Mouse (Mus musculus) heart, postnatal 10 days (tissue): ENCODE measurements around the gene Tiam1. TPM values are rescaled to one million over a fixed set of nuclear protein-coding genes. Genes with fewer than 3 reads are reported as not detected.

Experiments
- DNase-seq, 2 experiments: peaks; one replicate each; pipeline ENCODE4 v3.0.0; 2021
- intact Hi-C: fragments of 180-260 bp; cut with DNase I; formaldehyde crosslinking; loops from one replicate; pipeline ENCODE4 v1.15.1; 2025
- total RNA-seq, 2 experiments: library from RNA; stranded (reverse); gene quantifications; 2 replicates each; pipeline ENCODE4 v1.2.3; 2021

The Tiam1 gene
- total RNA-seq, 2 experiments from 2014 or later, result 11.4 to 12.0 TPM

GRCm38 (mm10) chr16:90145244-90145643 lies 1.7 kb upstream of the Tiam1 start:
- no peak for DNase-seq
- intact Hi-C loops, result no loop called here

- no peak for DNase-seq
- intact Hi-C loops, result no loop called here
These were observed 972 bp upstream of the Tiam1 start for GRCm38 (mm10) chr16:90144541-90144940.

GRCm38 (mm10) chr16:90143416-90143759 lies 181 bp downstream of the Tiam1 start:
- intact Hi-C loops, result no loop called here
- no peak for DNase-seq

- intact Hi-C loops, result no loop called here
- DNase-seq, result peak; percentile 48 to 52
These were observed 774 bp downstream of the Tiam1 start for GRCm38 (mm10) chr16:90142574-90143415.

GRCm38 (mm10) chr16:90142247-90142573 lies 1.4 kb downstream of the Tiam1 start:
- intact Hi-C loops, result no loop called here
- peak; percentile 14 to 20 for DNase-seq

GRCm38 (mm10) chr16:90141556-90141955 lies 2.0 kb downstream of the Tiam1 start:
- no peak for DNase-seq
- intact Hi-C loops, result no loop called here

GRCm38 (mm10) chr16:90140571-90140970 lies 3.0 kb downstream of the Tiam1 start:
- no peak for DNase-seq

GRCm38 (mm10) chr16:90139696-90140095 lies 3.9 kb downstream of the Tiam1 start:
- intact Hi-C loops, result no loop called here
- DNase-seq, result no peak

More at GRCm38 (mm10) chr16:90140571-90140970, 3.0 kb downstream of the Tiam1 start:
- intact Hi-C loops, result no loop called here

GRCm38 (mm10) chr16:90138151-90138550 lies 5.4 kb downstream of the Tiam1 start:
- intact Hi-C loops, result no loop called here
- DNase-seq, result no peak

- no peak for DNase-seq
- intact Hi-C loops, result no loop called here
These were observed 6.4 kb downstream of the Tiam1 start for GRCm38 (mm10) chr16:90137175-90137574.

GRCm38 (mm10) chr16:90135580-90135979 lies 8.0 kb downstream of the Tiam1 start:
- no peak for DNase-seq
- intact Hi-C loops, result no loop called here

GRCm38 (mm10) chr16:90134351-90134750 lies 9.2 kb downstream of the Tiam1 start:
- intact Hi-C loops, result no loop called here
- no peak for DNase-seq

GRCm38 (mm10) chr16:90132816-90133215 lies 10.8 kb downstream of the Tiam1 start:
- DNase-seq, result no peak
- intact Hi-C loops, result no loop called here

GRCm38 (mm10) chr16:90132331-90132730 lies 11.2 kb downstream of the Tiam1 start:
- no peak for DNase-seq
- intact Hi-C loops, result no loop called here

GRCm38 (mm10) chr16:90128817-90129587 lies 14.6 kb downstream of the Tiam1 start:
- intact Hi-C loops, result no loop called here
- DNase-seq, result no peak

- intact Hi-C loops, result no loop called here
- DNase-seq, result no peak
These were observed 15.2 kb downstream of the Tiam1 start for GRCm38 (mm10) chr16:90128361-90128760.

- intact Hi-C loops, result no loop called here
- no peak for DNase-seq
These were observed 18.0 kb downstream of the Tiam1 start for GRCm38 (mm10) chr16:90125318-90126314.

GRCm38 (mm10) chr16:90123091-90123490 lies 20.5 kb downstream of the Tiam1 start:
- no peak for DNase-seq

GRCm38 (mm10) chr16:90122439-90122838 lies 21.1 kb downstream of the Tiam1 start:
- intact Hi-C loops, result no loop called here

More at GRCm38 (mm10) chr16:90123091-90123490, 20.5 kb downstream of the Tiam1 start:
- intact Hi-C loops, result no loop called here

GRCm38 (mm10) chr16:90121799-90122198 lies 21.8 kb downstream of the Tiam1 start:
- intact Hi-C loops, result no loop called here

More at GRCm38 (mm10) chr16:90122439-90122838, 21.1 kb downstream of the Tiam1 start:
- no peak for DNase-seq

GRCm38 (mm10) chr16:90119969-90120368 lies 23.6 kb downstream of the Tiam1 start:
- DNase-seq, result no peak
- intact Hi-C loops, result no loop called here

More at GRCm38 (mm10) chr16:90121799-90122198, 21.8 kb downstream of the Tiam1 start:
- DNase-seq, result peak; percentile 33 to 41
